Mouse (Mus musculus) kidney, postnatal 0 days (tissue): ENCODE results near the gene Cep70. TPM values are rescaled to one million over a fixed set of nuclear protein-coding genes. Genes with fewer than 3 reads are reported as not detected.
A peak's percentile ranks its signal among the peaks of the same experiment; 100 is the strongest.

Experiments
- ATAC-seq: fragments of 200-750 bp; cut with Nextera tagmentation; replicated peaks from 2 replicates; pipeline ENCODE4 v1.8.0; 2017; ENCODE audit warnings: low read depth, moderate number of reproducible peaks, moderate TSS enrichment, moderate library complexity; ENCODE audit not compliant: low FRiP score
- DNase-seq: peaks from one replicate; pipeline ENCODE4 v3.0.0-alpha.2; 2016; ENCODE audit warnings: low spot score
- H3K27ac ChIP-seq: fragments of 300-500 bp; sonication (generic); 2 replicates; pipeline ENCODE4 v1.5.1; 2014; ENCODE audit warnings: mild to moderate bottlenecking
- H3K27me3 ChIP-seq: fragments of 300-500 bp; sonication (generic); 2 replicates; pipeline ENCODE4 v1.6.1; 2014; ENCODE audit warnings: low read length, mixed read lengths; ENCODE audit not compliant: insufficient read depth
- H3K36me3 ChIP-seq: fragments of 300-500 bp; sonication (generic); 2 replicates; pipeline ENCODE4 v1.6.1; 2014; ENCODE audit warnings: low read length, mixed read lengths; ENCODE audit not compliant: insufficient read depth
- H3K4me1 ChIP-seq: fragments of 300-500 bp; sonication (generic); replicated peaks from 2 replicates; pipeline ENCODE4 v1.6.1; 2014; ENCODE audit warnings: antibody characterized with exemption, low read length, mixed read lengths; ENCODE audit not compliant: insufficient read depth
- H3K4me2 ChIP-seq: fragments of 300-500 bp; sonication (generic); 2 replicates; pipeline ENCODE4 v1.6.1; 2014; ENCODE audit warnings: mild to moderate bottlenecking, low read length, moderate library complexity, mixed read lengths
- H3K4me3 ChIP-seq: fragments of 300-500 bp; sonication (generic); replicated peaks from 2 replicates; pipeline ENCODE4 v1.5.1; 2014; ENCODE audit warnings: low read depth, low read length
- H3K9ac ChIP-seq: fragments of 300-500 bp; sonication (generic); 2 replicates; pipeline ENCODE4 v1.6.1; 2014; ENCODE audit warnings: low read depth, low read length
- H3K9me3 ChIP-seq: fragments of 300-500 bp; sonication (generic); replicated peaks from 2 replicates; pipeline ENCODE4 v1.6.1; 2016; ENCODE audit warnings: low read length, inconsistent platforms, mixed read lengths
- CTCF ChIP-seq: IDR thresholded peaks from 2 replicates; pipeline ENCODE4 v1.5.1; 2016; ENCODE audit warnings: antibody characterized with exemption, low read depth, mild to moderate bottlenecking, moderate library complexity
- WGBS: fragments of 180-500 bp; shearing (Covaris S2); extraction: QIAGEN DNeasy Blood & Tissue Kit; methylation state at CpG from one replicate; pipeline ENCODE4 v1.1.7; 2014; 5-methylcytosine and 5-hydroxymethylcytosine counted together
- polyA plus RNA-seq: library from polyadenylated mRNA; unstranded; fragments of >200 nt; fragmentation: Nextera tagmentation; extraction: Ambion mirVana; gene quantifications from 2 replicates; pipeline ENCODE4 v1.2.1, GENCODE M21; 2015

Gene Cep70
- polyA plus RNA-seq, 1 experiment from 2014 or later, result 22.1 TPM

- 46% methylated on average over 4 of the region's 4 CpGs for WGBS
- TF ChIP-seq CTCF, result no peak
- Histone ChIP-seq H3K9ac (no peak overlapping the region), H3K36me3 (no peaks in the 10 kb centered on the region), H3K4me2 (no peak overlapping the region), H3K4me1 (no peaks in the 10 kb centered on the region), H3K4me3 (no peak overlapping the region), H3K9me3 (no peaks in the 10 kb centered on the region), H3K27ac (no peak overlapping the region), H3K27me3 (no peaks in the 10 kb centered on the region)
- DNase-seq (no peak), ATAC-seq (no peak)
Observed at GRCm38 (mm10) chr9:99326881-99327280, 83.7 kb downstream of the Cep70 start.

- TF ChIP-seq CTCF, result no peak
- no peak overlapping the region for H3K4me3 ChIP-seq
- H3K27ac ChIP-seq, result no peak overlapping the region
- no peak overlapping the region for H3K4me2 ChIP-seq
- H3K27me3 ChIP-seq, result no peaks in the 10 kb centered on the region
- no peak overlapping the region for H3K9ac ChIP-seq
- no peak for ATAC-seq
- 82% methylated on average over 4 of the region's 4 CpGs for WGBS
- no peaks in the 10 kb centered on the region for H3K9me3 ChIP-seq
- no peaks in the 10 kb centered on the region for H3K36me3 ChIP-seq
- no peaks in the 10 kb centered on the region for H3K4me1 ChIP-seq
- no peak for DNase-seq
Observed at GRCm38 (mm10) chr9:99336538-99336937, 93.4 kb downstream of the Cep70 start.

- no peak overlapping the region for H3K9ac ChIP-seq
- no peaks in the 10 kb centered on the region for H3K9me3 ChIP-seq
- TF ChIP-seq CTCF, result no peak
- H3K4me3 ChIP-seq, result no peak overlapping the region
- 95% methylated on average over 1 of the region's 1 CpGs for WGBS
- H3K4me1 ChIP-seq, result no peaks in the 10 kb centered on the region
- H3K27ac ChIP-seq, result no peak overlapping the region
- no peak overlapping the region for H3K4me2 ChIP-seq
- H3K36me3 ChIP-seq, result no peaks in the 10 kb centered on the region
- H3K27me3 ChIP-seq, result no peaks in the 10 kb centered on the region
- DNase-seq (no peak), ATAC-seq (no peak)
Observed at GRCm38 (mm10) chr9:99338293-99338692, 95.1 kb downstream of the Cep70 start.

- no peak overlapping the region for H3K27ac ChIP-seq
- ATAC-seq (no peak), DNase-seq (no peak)
- peak; percentile 38 for TF ChIP-seq CTCF
- no peaks in the 10 kb centered on the region for H3K27me3 ChIP-seq
- H3K9me3 ChIP-seq, result no peaks in the 10 kb centered on the region
- H3K36me3 ChIP-seq, result no peaks in the 10 kb centered on the region
- H3K4me2 ChIP-seq, result no peak overlapping the region
- no peaks in the 10 kb centered on the region for H3K4me1 ChIP-seq
- H3K9ac ChIP-seq, result no peak overlapping the region
- H3K4me3 ChIP-seq, result no peak overlapping the region
- WGBS, result 74% methylated on average over 1 of the region's 1 CpGs
Observed at GRCm38 (mm10) chr9:99339182-99339581, 96.0 kb downstream of the Cep70 start.

GRCm38 (mm10) chr9:99340126-99340525, 97.0 kb downstream of the Cep70 start:
- no peaks in the 10 kb centered on the region for H3K9me3 ChIP-seq
- no peak for TF ChIP-seq CTCF
- ATAC-seq (no peak), DNase-seq (no peak)
- WGBS, result 57% methylated on average over 12 of the region's 12 CpGs
- no peaks in the 10 kb centered on the region for H3K4me1 ChIP-seq
- H3K9ac ChIP-seq, result no peak overlapping the region
- no peak overlapping the region for H3K4me2 ChIP-seq
- H3K36me3 ChIP-seq, result no peaks in the 10 kb centered on the region
- H3K27ac ChIP-seq, result no peak overlapping the region
- no peak overlapping the region for H3K4me3 ChIP-seq
- H3K27me3 ChIP-seq, result no peaks in the 10 kb centered on the region

GRCm38 (mm10) chr9:99341600-99341999, 98.4 kb downstream of the Cep70 start:
- Histone ChIP-seq H3K9ac (no peak overlapping the region), H3K4me1 (no peaks in the 10 kb centered on the region), H3K27ac (no peak overlapping the region), H3K4me2 (no peak overlapping the region), H3K27me3 (no peaks in the 10 kb centered on the region), H3K36me3 (no peaks in the 10 kb centered on the region), H3K9me3 (no peaks in the 10 kb centered on the region), H3K4me3 (no peak overlapping the region)
- ATAC-seq (no peak), DNase-seq (no peak)
- TF ChIP-seq CTCF, result no peak
- 78% methylated on average over 3 of the region's 3 CpGs for WGBS

- Histone ChIP-seq H3K27ac (no peak overlapping the region), H3K9me3 (no peaks in the 10 kb centered on the region), H3K36me3 (no peaks in the 10 kb centered on the region), H3K4me2 (no peak overlapping the region), H3K27me3 (no peaks in the 10 kb centered on the region), H3K9ac (no peak overlapping the region), H3K4me3 (no peak overlapping the region), H3K4me1 (no peaks in the 10 kb centered on the region)
- TF ChIP-seq CTCF, result no peak
- DNase-seq (no peak), ATAC-seq (no peak)
- WGBS, result 25% methylated on average over 4 of the region's 4 CpGs
Observed at GRCm38 (mm10) chr9:99345351-99345792, 102.2 kb downstream of the Cep70 start.

Other genes starting within 250 kb of the Cep70 start
- gene Gm1123, start 207.7 kb upstream of the Cep70 start, polyA plus RNA-seq, result 0.71 and 0.76 TPM in 2 replicates
- gene Pik3cb, start 102.7 kb upstream of the Cep70 start, polyA plus RNA-seq, result 1.3 and 1.9 TPM in 2 replicates
- gene Faiml, start 6.1 kb upstream of the Cep70 start, polyA plus RNA-seq, result not detected in 2 replicates
- 0.41 and 0.42 TPM in 2 replicates for gene Esyt3, start 115.2 kb downstream of the Cep70 start, polyA plus RNA-seq
- 19.4 and 19.6 TPM in 2 replicates for gene Mras, start 194.0 kb downstream of the Cep70 start, polyA plus RNA-seq
- 0.11 TPM in 1 of 2 replicates, not detected in the other for gene Nme9, start 208.1 kb downstream of the Cep70 start, polyA plus RNA-seq